Mouse (Mus musculus) liver, adult 10 weeks (tissue): ENCODE results near the gene Strn3. TPM values are rescaled to one million over a fixed set of nuclear protein-coding genes. Genes with fewer than 3 reads are reported as not detected.

ENCODE experiments used
- polyA plus RNA-seq: library from polyadenylated mRNA; stranded (reverse); fragments of 350-450 nt; fragmentation: Illumina TruSeq; extraction: RNeasy Lipid Tissue Mini Kit (QIAGEN cat#74804); gene quantifications from one replicate; pipeline ENCODE4 v1.2.3, GENCODE M21; 2014; ENCODE audit warnings: low read depth, low replicate concordance

The Strn3 gene
- 45.8 TPM for polyA plus RNA-seq

DNA sequence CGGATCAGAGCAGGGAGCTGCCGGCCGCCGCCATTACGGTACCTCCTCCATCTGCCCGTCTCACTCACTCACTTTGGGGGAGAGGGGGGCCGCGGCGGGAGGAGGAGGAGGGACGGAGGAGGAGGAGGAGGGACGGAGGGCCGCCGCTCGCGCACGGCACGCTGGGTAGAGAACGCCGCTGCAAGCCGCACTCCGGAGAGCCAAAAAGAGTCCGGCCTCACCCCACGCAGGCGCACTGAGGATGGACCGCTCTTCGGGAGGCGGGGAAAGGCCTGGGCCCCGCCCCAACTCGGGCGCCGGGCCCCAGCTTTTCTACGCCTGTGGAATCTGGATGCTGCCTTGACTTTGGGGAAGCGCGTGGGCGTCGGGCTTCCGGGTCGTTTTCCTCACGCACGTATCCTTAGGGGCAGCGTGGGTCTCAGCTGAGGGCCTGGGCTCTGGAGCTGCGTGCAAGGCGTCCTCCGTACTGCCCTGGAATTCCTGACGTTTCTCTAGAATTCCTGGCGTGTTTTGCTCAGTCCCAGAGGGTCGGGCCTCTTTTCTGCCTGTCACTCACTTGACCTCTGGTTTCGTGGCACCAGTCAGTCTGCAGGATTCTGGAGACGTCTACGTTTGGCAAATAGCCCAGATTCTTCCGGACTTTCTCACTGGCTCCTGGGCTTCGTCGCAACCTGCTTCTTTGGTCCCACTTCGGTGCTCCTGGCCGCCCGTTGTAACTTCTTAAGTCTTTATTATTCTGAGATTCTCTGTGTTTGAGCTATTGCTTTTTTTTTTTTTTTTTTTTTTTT, at the start of gene Strn3:
Gene Strn3 (minus strand): TSS at position 53 of the 788 bp plus-strand sequence.

GRCm38 (mm10) chr12:51690893-51691844, 528 bp downstream of the Strn3 start, which contains the start of gene Ap4s1:
Gene Ap4s1, plus strand, starts transcription at chr12:51691033.

DNA sequence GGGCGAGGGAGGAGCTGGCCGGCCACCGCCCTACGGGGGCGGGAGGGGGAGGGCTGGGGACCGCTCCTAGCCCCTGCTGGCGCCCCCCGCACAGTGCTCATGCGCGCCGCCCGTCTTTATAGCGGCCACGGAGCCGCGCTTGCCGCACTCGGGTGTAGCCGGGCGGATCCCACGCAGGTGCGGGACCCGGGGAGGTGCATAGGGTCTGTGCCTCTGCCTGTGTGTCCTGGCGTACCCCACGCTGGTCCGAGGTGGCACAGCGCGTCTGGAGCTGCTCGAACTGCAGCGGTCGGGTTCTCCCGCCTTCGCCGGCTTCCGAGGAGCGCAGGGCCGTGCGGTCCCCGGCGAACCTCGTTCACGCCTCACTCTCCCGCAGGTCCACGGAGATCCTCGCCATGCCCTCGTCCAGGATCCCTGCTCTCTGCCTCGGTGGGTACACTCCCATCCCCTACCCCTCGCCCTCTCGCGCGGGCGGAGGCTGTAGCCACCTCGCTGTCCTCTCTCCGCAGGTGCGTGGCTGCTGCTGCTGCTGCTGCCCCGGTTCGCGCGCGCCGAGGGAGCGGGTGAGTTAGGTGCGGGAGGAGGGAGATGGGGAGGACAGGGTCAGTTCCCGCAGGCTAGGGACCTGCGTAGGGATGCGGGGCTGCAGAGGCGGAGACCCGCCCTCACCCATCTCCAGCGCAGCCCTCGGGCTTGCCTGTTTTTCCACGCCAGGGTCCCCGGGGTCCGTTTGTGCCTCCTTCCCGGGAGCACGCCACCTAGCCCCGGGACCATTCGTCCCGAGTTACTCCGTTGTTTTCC, 98.3 kb downstream of the Strn3 start, which contains the start of gene Coch:
Gene Coch (plus strand): TSS at position 113 of the 801 bp plus-strand sequence.

Other genes with a start within 250 kb of the Strn3 start
- not detected for gene Coch, start 98.6 kb downstream of the Strn3 start, polyA plus RNA-seq
- 31.2 TPM for gene Ap4s1, start 864 bp downstream of the Strn3 start, polyA plus RNA-seq
- gene Hectd1, start 137.6 kb upstream of the Strn3 start, polyA plus RNA-seq = 49.2 TPM